Mouse (Mus musculus) intestine, embryonic 14.5 days (tissue): ENCODE measurements around the gene Tlcd2. TPM values are rescaled to one million over a fixed set of nuclear protein-coding genes. Genes with fewer than 3 reads are reported as not detected.

ENCODE experiments used
- ATAC-seq: fragments of 200-750 bp; cut with Nextera tagmentation; replicated peaks from 2 replicates; pipeline ENCODE4 v1.8.0; 2017; ENCODE audit warnings: low read depth, moderate number of reproducible peaks, moderate TSS enrichment, moderate library complexity; ENCODE audit not compliant: low FRiP score, low TSS enrichment
- DNase-seq: peaks from one replicate; pipeline ENCODE4 v3.0.0-alpha.2; 2018; ENCODE audit warnings: low spot score
- H3K27ac ChIP-seq: fragments of 300-500 bp; sonication (generic); 2 replicates; pipeline ENCODE4 v1.5.1; 2014; ENCODE audit warnings: low read depth, mild to moderate bottlenecking, control low read depth
- H3K27me3 ChIP-seq: fragments of 300-500 bp; sonication (generic); replicated peaks from 2 replicates; pipeline ENCODE4 v1.6.1; 2014; ENCODE audit warnings: low read length, control low read depth; ENCODE audit not compliant: control insufficient read depth, insufficient read depth
- H3K36me3 ChIP-seq: fragments of 300-500 bp; sonication (generic); 2 replicates; pipeline ENCODE4 v1.6.1; 2014; ENCODE audit warnings: low read length, control low read depth; ENCODE audit not compliant: control insufficient read depth, insufficient read depth
- H3K4me1 ChIP-seq: fragments of 300-500 bp; sonication (generic); replicated peaks from 2 replicates; pipeline ENCODE4 v1.6.1; 2014; ENCODE audit warnings: low read length, control low read depth, mixed read lengths; ENCODE audit not compliant: control insufficient read depth, insufficient read depth
- H3K4me2 ChIP-seq: fragments of 300-500 bp; sonication (generic); 2 replicates; pipeline ENCODE4 v1.6.1; 2014; ENCODE audit warnings: low read length
- H3K4me3 ChIP-seq: fragments of 300-500 bp; sonication (generic); 2 replicates; pipeline ENCODE4 v1.5.1; 2014; ENCODE audit warnings: low read depth, low read length, control low read depth, mixed read lengths
- H3K9ac ChIP-seq: fragments of 300-500 bp; sonication (generic); 2 replicates; pipeline ENCODE4 v1.6.1; 2014; ENCODE audit warnings: mild to moderate bottlenecking, low read length
- H3K9me3 ChIP-seq: fragments of 300-500 bp; sonication (generic); 2 replicates; pipeline ENCODE4 v1.6.1; 2016; ENCODE audit warnings: low read length, control low read depth; ENCODE audit not compliant: control insufficient read depth
- WGBS: fragments of 180-500 bp; shearing (Covaris S2); extraction: QIAGEN DNeasy Blood & Tissue Kit; methylation state at CpG from one replicate; pipeline ENCODE4 v1.1.7; 2014; 5-methylcytosine and 5-hydroxymethylcytosine counted together
- polyA plus RNA-seq: library from polyadenylated mRNA; unstranded; fragments of >200 nt; fragmentation: Nextera tagmentation; extraction: Ambion mirVana; gene quantifications from 2 replicates; pipeline ENCODE4 v1.2.1, GENCODE M21; 2014

The Tlcd2 gene
- polyA plus RNA-seq, 1 experiment from 2014 or later = 22.4 TPM

DNA sequence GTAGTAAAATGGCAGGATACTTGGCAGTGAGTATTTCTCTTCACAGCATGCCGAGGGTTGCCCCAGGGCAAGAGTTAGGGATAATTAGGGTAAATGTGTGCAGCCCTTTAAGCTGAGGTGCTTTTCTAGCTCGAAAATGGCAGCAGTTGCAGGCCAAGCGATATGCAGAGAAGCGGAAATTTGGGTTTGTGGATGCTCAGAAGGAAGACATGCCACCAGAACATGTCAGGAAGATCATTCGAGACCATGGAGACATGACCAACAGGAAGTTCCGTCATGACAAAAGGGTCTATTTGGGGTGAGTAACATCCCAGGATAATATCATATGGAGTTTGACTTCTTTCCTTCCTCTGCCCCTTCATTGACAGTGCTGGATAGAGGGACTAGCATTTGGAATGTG, 26.0 kb downstream of the Tlcd2 start:
- Histone ChIP-seq H3K27me3 (no peaks in the 10 kb centered on the region), H3K9ac (peak overlapping the region; percentile 99), H3K36me3 (peaks cover 45% of the 10 kb centered on the region), H3K27ac (no peak overlapping the region), H3K4me3 (peak overlapping the region; percentile 100), H3K9me3 (no peaks in the 10 kb centered on the region), H3K4me1 (peaks cover 11% of the 10 kb centered on the region), H3K4me2 (peak overlapping the region; percentile 94)
- 46% methylated on average over 6 of the region's 6 CpGs for WGBS
- no peak for DNase-seq
- no peak for ATAC-seq

DNA sequence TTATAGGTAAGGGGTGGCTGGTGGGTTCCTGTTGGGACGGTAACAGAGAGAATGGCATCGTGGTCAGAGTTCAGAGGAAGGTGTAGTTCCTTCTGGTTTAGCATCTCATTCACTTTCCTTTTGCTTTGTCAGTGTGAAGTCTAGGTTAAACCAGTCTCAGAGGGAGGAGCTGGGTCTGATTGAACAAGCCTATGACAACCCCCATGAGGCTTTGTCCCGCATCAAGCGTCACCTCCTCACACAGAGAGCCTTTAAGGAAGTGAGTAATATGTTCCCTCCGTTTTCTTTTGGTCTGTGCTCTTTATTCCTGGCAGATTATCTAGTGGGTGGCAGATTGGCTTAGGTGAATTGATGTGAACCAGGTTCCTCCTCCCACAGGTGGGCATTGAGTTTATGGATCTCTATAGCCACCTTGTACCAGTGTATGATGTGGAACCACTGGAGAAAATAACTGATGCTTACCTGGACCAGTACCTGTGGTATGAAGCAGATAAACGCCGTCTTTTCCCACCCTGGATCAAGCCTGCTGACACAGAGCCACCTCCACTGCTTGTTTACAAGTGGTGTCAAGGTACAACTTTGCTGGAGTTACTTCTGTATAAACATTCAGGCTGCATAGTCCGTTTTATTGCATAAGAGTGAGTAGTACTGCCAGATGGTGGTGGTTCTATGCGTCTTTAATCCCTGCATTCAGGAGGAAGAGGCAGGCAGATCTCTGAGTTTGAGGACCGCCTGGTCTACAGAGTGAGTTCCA, 33.0 kb downstream of the Tlcd2 start:
- Histone ChIP-seq H3K4me1 (no peaks in the 10 kb centered on the region), H3K9ac (no peak overlapping the region), H3K27me3 (no peaks in the 10 kb centered on the region), H3K36me3 (peaks cover 100% of the 10 kb centered on the region), H3K4me3 (no peak overlapping the region), H3K4me2 (no peak overlapping the region), H3K9me3 (no peaks in the 10 kb centered on the region), H3K27ac (no peak overlapping the region)
- 90% methylated on average over 10 of the region's 10 CpGs for WGBS
- no peak for ATAC-seq
- DNase-seq = no peak

DNA sequence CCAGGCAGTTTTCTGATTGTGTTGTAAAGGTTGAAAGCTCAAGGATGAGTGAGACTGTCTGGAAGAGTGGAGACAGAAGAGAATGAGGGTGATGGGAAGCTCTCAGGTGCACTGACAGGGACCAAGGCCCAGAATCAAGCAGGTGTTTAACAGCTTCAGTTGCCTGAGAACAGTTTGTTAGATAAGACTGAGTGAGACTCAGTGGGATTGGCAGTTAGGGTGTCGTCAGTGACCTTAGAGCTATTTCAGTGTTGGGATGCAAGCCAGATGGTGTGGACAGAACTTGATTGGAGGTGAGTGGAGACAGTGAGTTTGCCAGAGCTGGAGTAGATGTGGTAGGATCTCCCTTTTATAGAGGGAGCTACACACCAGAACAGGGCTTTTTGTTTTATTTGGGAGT, 36.6 kb downstream of the Tlcd2 start:
- ATAC-seq (no peak), DNase-seq (no peak)
- Histone ChIP-seq H3K27ac (no peak overlapping the region), H3K9me3 (no peaks in the 10 kb centered on the region), H3K36me3 (peaks cover 100% of the 10 kb centered on the region), H3K9ac (no peak overlapping the region), H3K4me1 (no peaks in the 10 kb centered on the region), H3K27me3 (no peaks in the 10 kb centered on the region), H3K4me2 (no peak overlapping the region), H3K4me3 (no peak overlapping the region)
- WGBS = 83% methylated on average over 1 of the region's 1 CpGs

DNA sequence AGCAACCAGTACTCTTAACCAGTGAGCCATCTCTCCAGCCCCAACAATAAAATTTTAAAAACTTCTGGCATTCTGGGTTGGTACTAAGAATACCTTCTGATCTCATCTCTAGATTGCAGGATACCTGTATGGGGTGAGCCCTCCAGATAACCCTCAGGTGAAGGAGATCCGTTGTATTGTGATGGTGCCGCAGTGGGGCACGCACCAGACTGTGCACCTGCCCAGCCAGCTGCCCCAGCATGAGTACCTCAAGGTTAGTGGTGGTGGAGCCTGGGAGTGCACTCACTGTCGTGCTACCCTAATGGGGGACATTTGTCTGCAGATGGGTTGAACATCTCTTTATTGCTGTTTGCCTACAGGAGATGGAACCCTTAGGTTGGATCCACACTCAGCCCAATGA, 46.6 kb downstream of the Tlcd2 start:
- DNase-seq (no peak), ATAC-seq (no peak)
- H3K36me3 ChIP-seq = peaks cover 65% of the 10 kb centered on the region
- 94% methylated on average over 4 of the region's 4 CpGs for WGBS
- no peak overlapping the region for H3K4me2 ChIP-seq
- H3K4me3 ChIP-seq = no peak overlapping the region
- no peak overlapping the region for H3K9ac ChIP-seq
- H3K27ac ChIP-seq = no peak overlapping the region
- no peaks in the 10 kb centered on the region for H3K27me3 ChIP-seq
- H3K4me1 ChIP-seq = peaks cover 18% of the 10 kb centered on the region
- H3K9me3 ChIP-seq = no peaks in the 10 kb centered on the region

DNA sequence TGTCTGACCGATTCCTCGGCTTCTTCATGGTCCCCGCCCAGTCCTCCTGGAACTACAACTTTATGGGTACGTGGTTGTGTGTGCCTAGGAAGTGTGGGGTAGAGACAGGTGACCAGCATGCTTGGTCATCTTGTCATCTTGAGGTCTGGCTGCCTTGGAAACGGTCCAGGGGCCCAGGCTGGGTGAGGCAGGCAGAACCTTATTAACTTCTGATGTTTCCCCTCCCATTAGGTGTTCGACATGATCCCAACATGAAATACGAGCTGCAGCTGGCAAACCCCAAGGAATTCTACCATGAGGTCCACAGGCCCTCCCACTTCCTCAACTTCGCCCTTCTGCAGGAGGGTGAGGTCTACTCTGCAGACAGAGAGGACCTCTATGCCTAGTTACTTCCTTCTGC, 47.4 kb downstream of the Tlcd2 start:
- no peak overlapping the region for H3K27ac ChIP-seq
- H3K9ac ChIP-seq = no peak overlapping the region
- H3K9me3 ChIP-seq = no peaks in the 10 kb centered on the region
- H3K4me3 ChIP-seq = no peak overlapping the region
- DNase-seq = no peak
- 71% methylated on average over 8 of the region's 8 CpGs for WGBS
- H3K4me2 ChIP-seq = no peak overlapping the region
- peaks cover 18% of the 10 kb centered on the region for H3K4me1 ChIP-seq
- H3K36me3 ChIP-seq = peaks cover 58% of the 10 kb centered on the region
- no peak for ATAC-seq
- no peaks in the 10 kb centered on the region for H3K27me3 ChIP-seq

DNA sequence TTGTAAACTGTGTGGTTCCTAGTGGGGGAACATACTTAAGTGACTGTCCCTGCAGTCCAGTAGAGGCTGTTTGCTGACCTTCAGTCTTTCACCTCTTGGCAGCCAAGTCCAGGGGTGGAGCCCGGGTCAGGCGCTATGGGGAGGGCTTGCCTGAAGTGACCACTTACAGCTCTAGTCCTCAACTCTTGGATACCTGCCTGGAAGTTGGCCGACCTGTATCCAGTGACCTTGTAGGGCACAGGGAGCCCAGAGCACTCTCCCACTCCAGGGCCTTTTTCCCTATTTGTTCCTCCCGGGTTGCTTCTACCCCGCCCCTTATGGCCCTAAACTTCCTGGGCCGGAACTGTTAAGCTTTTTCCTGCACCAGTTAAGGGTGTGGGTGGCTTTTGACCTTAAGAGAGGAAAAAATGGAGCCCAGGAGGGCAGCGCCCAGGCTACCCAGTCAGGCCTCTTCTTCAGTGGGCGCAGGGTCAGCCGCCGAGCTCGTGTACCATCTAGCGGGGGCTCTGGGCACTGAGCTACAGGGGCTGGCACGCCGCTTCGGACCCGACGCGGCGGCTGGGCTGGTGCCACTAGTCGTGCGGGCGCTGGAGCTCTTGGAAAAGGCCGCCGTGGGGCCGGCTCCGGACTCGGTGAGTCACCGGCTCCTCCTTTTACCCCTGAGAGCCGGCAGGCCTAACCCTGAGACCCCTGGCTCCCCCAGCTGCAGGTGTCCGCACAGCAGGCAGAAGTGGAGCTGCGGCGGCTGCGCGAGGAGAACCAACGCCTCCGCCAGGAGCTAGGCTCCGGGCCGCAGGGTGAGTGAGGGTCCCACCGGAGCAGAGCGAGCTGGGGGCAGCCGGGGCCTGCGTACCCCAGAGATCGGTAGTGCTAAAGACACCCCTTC, 48.5 kb downstream of the Tlcd2 start, which contains the start of gene Rilp:
TSS of gene Rilp (plus strand) at position 354 of the 886 bp plus-strand sequence.
- H3K36me3 ChIP-seq = peaks cover 47% of the 10 kb centered on the region
- DNase-seq = peak; percentile 65
- H3K4me2 ChIP-seq = peak within 1 kb of the TSS; percentile 96
- 2% methylated on average over 43 of the region's 43 CpGs for WGBS
- peak within 1 kb of the TSS; percentile 74 for H3K27ac ChIP-seq
- no peaks in the 10 kb centered on the region for H3K27me3 ChIP-seq
- H3K4me1 ChIP-seq = peaks cover 18% of the 10 kb centered on the region
- H3K4me3 ChIP-seq = peak within 1 kb of the TSS; percentile 51
- no peaks in the 10 kb centered on the region for H3K9me3 ChIP-seq
- H3K9ac ChIP-seq = peak within 1 kb of the TSS; percentile 48
- peak; percentile 79 for ATAC-seq

DNA sequence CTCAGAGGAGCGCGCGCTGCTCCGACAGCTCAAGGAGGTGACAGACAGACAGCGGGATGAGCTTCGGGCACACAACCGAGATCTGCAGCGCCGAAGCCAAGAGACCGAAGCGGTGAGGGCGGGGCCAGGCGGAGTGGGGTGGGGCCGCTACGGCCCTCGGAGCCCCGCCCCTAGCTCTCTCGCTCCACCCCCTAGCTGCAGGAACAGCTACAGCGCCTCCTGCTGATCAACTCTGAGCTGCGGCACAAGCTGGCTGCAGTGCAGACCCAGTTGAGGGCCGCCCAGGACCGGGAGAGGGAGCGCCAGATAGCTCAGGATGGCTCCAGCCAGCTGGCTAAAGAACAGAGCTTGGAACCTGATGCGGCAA, 49.1 kb downstream of the Tlcd2 start:
- ATAC-seq (peak; percentile 81), DNase-seq (peak; percentile 97)
- Histone ChIP-seq H3K36me3 (peaks cover 41% of the 10 kb centered on the region), H3K27ac (peak overlapping the region; percentile 74), H3K4me1 (peaks cover 18% of the 10 kb centered on the region), H3K4me3 (peak overlapping the region; percentile 51), H3K4me2 (peak overlapping the region; percentile 96), H3K9ac (peak overlapping the region; percentile 48), H3K27me3 (no peaks in the 10 kb centered on the region), H3K9me3 (no peaks in the 10 kb centered on the region)
- 3% methylated on average over 23 of the region's 24 CpGs for WGBS

DNA sequence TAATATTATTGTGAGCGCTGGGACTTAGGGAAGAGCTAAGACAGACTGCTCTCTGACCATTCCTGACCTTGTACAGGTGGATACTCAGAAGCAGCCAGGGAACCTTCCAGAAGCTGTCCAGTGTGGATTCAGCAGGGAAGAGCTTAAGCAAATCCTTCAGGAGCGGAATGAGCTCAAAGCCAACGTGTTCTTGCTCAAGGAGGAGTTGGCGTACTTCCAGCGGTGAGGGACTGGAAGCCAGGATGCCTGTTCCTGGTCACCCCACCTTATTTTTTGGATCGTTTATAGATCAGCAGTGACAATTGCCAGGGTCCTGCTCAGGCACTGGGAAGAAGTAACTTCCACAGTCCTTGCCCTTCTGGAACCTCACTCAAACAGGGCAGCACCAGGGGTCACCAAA, 49.7 kb downstream of the Tlcd2 start:
- Histone ChIP-seq H3K4me2 (no peak overlapping the region), H3K27ac (peak overlapping the region; percentile 0; the same call in 1 of the 2 replicates), H3K27me3 (no peaks in the 10 kb centered on the region), H3K36me3 (peaks cover 35% of the 10 kb centered on the region), H3K4me1 (peaks cover 18% of the 10 kb centered on the region), H3K9ac (no peak overlapping the region), H3K4me3 (no peak overlapping the region), H3K9me3 (no peaks in the 10 kb centered on the region)
- ATAC-seq (no peak), DNase-seq (no peak)
- 72% methylated on average over 6 of the region's 6 CpGs for WGBS
